In the genomic region with DNA sequence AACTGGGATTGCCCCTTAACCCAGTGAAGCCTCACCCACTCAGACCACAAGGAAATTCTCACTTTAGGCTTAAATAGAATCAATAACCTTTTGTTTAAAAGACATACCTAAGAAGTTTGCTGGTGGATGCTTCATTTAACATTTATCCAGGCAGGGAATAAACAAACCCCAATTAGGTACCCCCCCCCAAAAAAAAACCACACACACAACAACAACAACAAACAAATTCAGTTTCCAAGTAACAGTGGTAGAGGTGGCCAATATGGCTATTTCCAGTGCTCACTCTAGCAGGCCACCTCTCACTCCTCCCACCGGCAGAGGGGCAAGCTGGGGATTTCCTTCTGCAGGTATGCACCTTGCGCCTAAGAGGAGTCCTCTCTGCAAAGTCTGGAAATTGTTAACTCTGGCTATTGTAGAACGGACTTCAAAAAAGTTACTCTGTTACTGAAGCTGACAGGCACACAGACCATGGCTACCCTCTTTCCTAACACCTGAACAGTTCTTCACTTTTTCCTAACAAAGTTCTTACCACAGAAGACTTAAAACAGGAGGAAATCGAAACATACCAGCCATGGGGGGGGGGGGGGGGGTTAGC, we compare ENCODE assay signal across 8 mouse cellular contexts. TPM values are rescaled to one million over a fixed set of nuclear protein-coding genes. Genes with fewer than 3 reads are reported as not detected.
DNase-seq lines count a peak whose midpoint lies in the region; ATAC-seq and TF ChIP-seq lines count a peak whose summit lies in the region.
"Had no signal": no experiment of that assay in that cellular context is flagged by ENCODE, and none has a peak within 500 bp of the region (broad histone marks: within the 10 kb centered on the region; RNA-seq: fewer than 3 reads in every experiment).

No protein-coding gene starts in this region.

- H3K4me3 ChIP-seq in midbrain, embryonic 12.5 days: 0 out of 2 replicates have a peak overlapping the region, but pooled peaks have one; percentile 13
- no peak overlapping the region for H3K4me3 ChIP-seq in midbrain, embryonic 11.5 days (ENCODE audit: low read depth, low read length)
- peak overlapping the region; percentile 71 for H3K4me3 ChIP-seq in forebrain, embryonic 13.5 days
- peak overlapping the region; percentile 88 for H3K4me3 ChIP-seq in kidney, postnatal 0 days (replicated peaks; ENCODE audit: low read depth, low read length)
- H3K4me3 ChIP-seq in stomach, embryonic 15.5 days (replicated peaks): peak overlapping the region; percentile 88

- no peak overlapping the region for H3K9ac ChIP-seq in midbrain, embryonic 12.5 days (replicated peaks)
- no peak overlapping the region for H3K9ac ChIP-seq in midbrain, embryonic 11.5 days (ENCODE audit: low read length)
- 0 out of 2 replicates have a peak overlapping the region, but pooled peaks have one; percentile 23 for H3K9ac ChIP-seq in forebrain, embryonic 13.5 days
- H3K9ac ChIP-seq in kidney, postnatal 0 days (ENCODE audit: low read depth, low read length): peak overlapping the region; percentile 91; the same call in 1 of the 2 replicates
- H3K9ac ChIP-seq in stomach, embryonic 15.5 days: no peak overlapping the region

- H3K4me2 ChIP-seq in midbrain, embryonic 12.5 days (replicated peaks): peak overlapping the region; percentile 89
- H3K4me2 ChIP-seq in midbrain, embryonic 11.5 days: no peak overlapping the region
- peak overlapping the region; percentile 77 for H3K4me2 ChIP-seq in forebrain, embryonic 13.5 days
- peak overlapping the region; percentile 87 for H3K4me2 ChIP-seq in kidney, postnatal 0 days (ENCODE audit: low read length)
- peak overlapping the region; percentile 84 for H3K4me2 ChIP-seq in stomach, embryonic 15.5 days

- H3K36me3 ChIP-seq in midbrain, embryonic 12.5 days: no peaks in the 10 kb centered on the region
- no peaks in the 10 kb centered on the region for H3K36me3 ChIP-seq in midbrain, embryonic 11.5 days (ENCODE audit: control insufficient read depth, insufficient read depth, low read length)
- H3K36me3 ChIP-seq in forebrain, embryonic 13.5 days (ENCODE audit: poor library complexity, severe bottlenecking): no peaks in the 10 kb centered on the region
- no peaks in the 10 kb centered on the region for H3K36me3 ChIP-seq in kidney, postnatal 0 days (ENCODE audit: insufficient read depth, low read length)
- no peaks in the 10 kb centered on the region for H3K36me3 ChIP-seq in stomach, embryonic 15.5 days

- H3K4me1 ChIP-seq in midbrain, embryonic 12.5 days: peaks cover 43% of the 10 kb centered on the region
- peaks cover 15% of the 10 kb centered on the region for H3K4me1 ChIP-seq in midbrain, embryonic 11.5 days (ENCODE audit: control insufficient read depth, insufficient read depth, low read length)
- H3K4me1 ChIP-seq in forebrain, embryonic 13.5 days: peaks cover 56% of the 10 kb centered on the region
- peaks cover 13% of the 10 kb centered on the region for H3K4me1 ChIP-seq in kidney, postnatal 0 days (replicated peaks; ENCODE audit: insufficient read depth, low read length)
- H3K4me1 ChIP-seq in stomach, embryonic 15.5 days: peaks cover 28% of the 10 kb centered on the region

- no peak for DNase-seq in midbrain, embryonic 11.5 days (ENCODE audit: low spot score, missing footprints)
- DNase-seq in kidney, postnatal 0 days (ENCODE audit: low spot score): no peak
- no peak for DNase-seq in T-cell, adult 2 months (ENCODE audit: low spot score)
- DNase-seq: heart, postnatal 14 days had no signal

- 71% methylated on average over 4 of the region's 4 CpGs for WGBS in midbrain, embryonic 12.5 days
- WGBS in midbrain, embryonic 11.5 days: 60% methylated on average over 4 of the region's 4 CpGs
- WGBS in forebrain, embryonic 13.5 days: 55% methylated on average over 4 of the region's 4 CpGs
- 38% methylated on average over 4 of the region's 4 CpGs for WGBS in kidney, postnatal 0 days
- WGBS in stomach, embryonic 15.5 days: 44% methylated on average over 4 of the region's 4 CpGs

- H3K27ac ChIP-seq in midbrain, embryonic 12.5 days (replicated peaks): no peak overlapping the region
- H3K27ac ChIP-seq in midbrain, embryonic 11.5 days (ENCODE audit: low read depth, low read length): no peak overlapping the region
- no peak overlapping the region for H3K27ac ChIP-seq in forebrain, embryonic 13.5 days
- peak overlapping the region; percentile 85 for H3K27ac ChIP-seq in kidney, postnatal 0 days
- H3K27ac ChIP-seq in stomach, embryonic 15.5 days: no peak overlapping the region

- ATAC-seq in midbrain, embryonic 12.5 days (ENCODE audit: low FRiP score, low read depth): no peak
- no peak for ATAC-seq in midbrain, embryonic 11.5 days (ENCODE audit: low FRiP score)
- no peak for ATAC-seq in forebrain, embryonic 13.5 days
- ATAC-seq in kidney, postnatal 0 days (replicated peaks; ENCODE audit: low FRiP score, low read depth): no peak
- ATAC-seq in stomach, embryonic 15.5 days (ENCODE audit: insufficient read depth, low FRiP score, low read depth): no peak
- no peak for ATAC-seq in erythroid progenitor cell, adult 5-6 weeks (replicated peaks; ENCODE audit: low FRiP score, poor library complexity, severe bottlenecking)

- H3K9me3 ChIP-seq in midbrain, embryonic 12.5 days: no peaks in the 10 kb centered on the region
- H3K9me3 ChIP-seq in midbrain, embryonic 11.5 days (ENCODE audit: control insufficient read depth, low read length): no peaks in the 10 kb centered on the region
- H3K9me3 ChIP-seq in forebrain, embryonic 13.5 days (replicated peaks): no peaks in the 10 kb centered on the region
- H3K9me3 ChIP-seq in kidney, postnatal 0 days (replicated peaks; ENCODE audit: low read length): no peaks in the 10 kb centered on the region
- H3K9me3 ChIP-seq in stomach, embryonic 15.5 days: no peaks in the 10 kb centered on the region

- peaks cover 68% of the 10 kb centered on the region for H3K27me3 ChIP-seq in midbrain, embryonic 12.5 days
- H3K27me3 ChIP-seq in midbrain, embryonic 11.5 days (ENCODE audit: control insufficient read depth, insufficient read depth, low read length): peaks cover 25% of the 10 kb centered on the region
- 0 out of 2 replicates have a peak, but pooled peaks cover 2% of the 10 kb centered on the region for H3K27me3 ChIP-seq in forebrain, embryonic 13.5 days
- no peaks in the 10 kb centered on the region for H3K27me3 ChIP-seq in kidney, postnatal 0 days (ENCODE audit: insufficient read depth, low read length)
- H3K27me3 ChIP-seq in stomach, embryonic 15.5 days (replicated peaks): no peaks in the 10 kb centered on the region

- TF ChIP-seq CTCF in kidney, postnatal 0 days (IDR thresholded peaks at IDR 0.05; ENCODE audit: low read depth): no peak

RNA-seq across cellular contexts. Expression of a gene that starts 2.0 kb away (rescaled TPM):
- polyA plus RNA-seq in midbrain, embryonic 12.5 days (2016; fragmentation: Nextera tagmentation; extraction: Ambion mirVana): 53.2 and 60.8 TPM in 2 replicates
- polyA plus RNA-seq in midbrain, embryonic 11.5 days (2014; fragmentation: Nextera tagmentation; extraction: Ambion mirVana): 47.0 and 51.0 TPM in 2 replicates
- polyA plus RNA-seq in forebrain, embryonic 13.5 days (2015; fragmentation: Nextera tagmentation; extraction: Ambion mirVana): 113 and 117 TPM in 2 replicates
- 281 and 313 TPM in 2 replicates for polyA plus RNA-seq in kidney, postnatal 0 days (2015; fragmentation: Nextera tagmentation; extraction: Ambion mirVana)
- polyA plus RNA-seq in stomach, embryonic 15.5 days (2015; fragmentation: Nextera tagmentation; extraction: Ambion mirVana): 223 and 228 TPM in 2 replicates
- 59.5 and 69.6 TPM in 2 replicates for total RNA-seq in erythroid progenitor cell, adult 5-6 weeks (2015; ENCODE audit: low replicate concordance)
- 196 and 254 TPM in 2 replicates for total RNA-seq in erythroid progenitor cell, adult 5-6 weeks (2017; ENCODE audit: low replicate concordance)

Comparison
In these comparisons a context has a peak if more than half of its experiments do, and no peak if none do; other contexts are left out.
1. H3K9ac ChIP-seq: peak in forebrain, embryonic 13.5 days (single experiment) and kidney, postnatal 0 days (single experiment); none in midbrain, embryonic 12.5 days (single experiment), midbrain, embryonic 11.5 days (single experiment) and stomach, embryonic 15.5 days (single experiment).